Mouse (Mus musculus) stomach, postnatal 0 days (tissue): ENCODE measurements around the gene Ick.

Source experiments
- CTCF ChIP-seq: IDR thresholded peaks from 2 replicates; pipeline ENCODE4 v1.5.1; 2016; ENCODE audit warnings: antibody characterized with exemption, low read depth, mild to moderate bottlenecking, moderate library complexity
- EP300 ChIP-seq: optimal IDR thresholded peaks from 2 replicates; pipeline ENCODE3; 2016; ENCODE audit warnings: antibody characterized with exemption

DNA sequence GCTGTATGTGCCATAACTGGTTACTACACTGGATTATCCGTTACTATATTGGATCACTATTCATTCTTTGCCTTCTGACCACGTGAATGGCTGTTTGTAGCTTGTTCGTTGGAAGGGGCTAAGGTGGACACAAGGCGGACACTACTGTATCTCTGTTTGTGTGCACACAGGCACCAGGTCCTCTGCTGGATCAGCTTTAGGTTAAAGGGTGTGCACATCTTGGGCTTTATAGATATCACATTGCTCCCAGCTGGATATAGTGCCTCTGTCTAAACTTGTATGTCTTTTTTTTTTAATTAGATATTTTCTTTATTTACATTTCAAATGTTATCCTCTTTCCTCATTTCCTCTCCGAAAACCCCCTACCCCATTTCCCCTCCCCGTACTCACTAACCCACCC is 56.5 kb downstream of the Ick start:
- TF ChIP-seq EP300 (no peak), CTCF (no peak)
